Mouse (Mus musculus) C2C12 (cell line): ENCODE results near the gene Pfpl. TPM values are rescaled to one million over a fixed set of nuclear protein-coding genes. Genes with fewer than 3 reads are reported as not detected.

Experiments
- H3K27me3 ChIP-seq: one replicate; pipeline ENCODE4 v1.6.1; 2011; ENCODE audit not compliant: control insufficient read depth, insufficient read depth, insufficient read length
- H3K36me3 ChIP-seq: one replicate; pipeline ENCODE4 v1.6.1; 2011; ENCODE audit not compliant: control insufficient read depth, insufficient read depth
- H3K4me3 ChIP-seq: one replicate; pipeline ENCODE4 v1.5.1; 2011; ENCODE audit warnings: mild to moderate bottlenecking, control low read depth; ENCODE audit not compliant: poor library complexity, insufficient read depth, severe bottlenecking
- H3K79me2 ChIP-seq: one replicate; pipeline ENCODE4 v1.6.1; 2011; ENCODE audit not compliant: control insufficient read depth, insufficient read depth
- H3K79me3 ChIP-seq: one replicate; pipeline ENCODE4 v1.6.1; 2011; ENCODE audit warnings: low read depth, control low read depth
- H3ac ChIP-seq: one replicate; pipeline ENCODE3; 2011; ENCODE audit warnings: low read depth; ENCODE audit not compliant: control insufficient read depth, insufficient read length
- CEBPB ChIP-seq: IDR thresholded peaks from one replicate; pipeline ENCODE4 v1.6.1; 2011; ENCODE audit warnings: low read depth, mild to moderate bottlenecking, control low read depth, moderate library complexity
- CTCF ChIP-seq: IDR thresholded peaks from one replicate; pipeline ENCODE4 v1.5.1; 2011; ENCODE audit not compliant: control insufficient read depth, insufficient read depth, insufficient read length
- FOSL1 ChIP-seq: IDR thresholded peaks from one replicate; pipeline ENCODE4 v1.8.0; 2011; ENCODE audit warnings: mild to moderate bottlenecking, low read length; ENCODE audit not compliant: poor library complexity, insufficient read depth, severe bottlenecking
- MAX ChIP-seq: IDR thresholded peaks from one replicate; pipeline ENCODE4 v1.6.1; 2011; ENCODE audit warnings: mild to moderate bottlenecking, control low read depth
- MYOD1 ChIP-seq: IDR thresholded peaks from one replicate; pipeline ENCODE4 v1.6.1; 2011; ENCODE audit warnings: low read depth; ENCODE audit not compliant: control insufficient read depth, insufficient read length
- MYOG ChIP-seq: IDR thresholded peaks from one replicate; pipeline ENCODE4 v1.6.1; 2011; ENCODE audit not compliant: control insufficient read depth, insufficient read length; ENCODE audit errors: extremely low read depth
- USF1 ChIP-seq: IDR thresholded peaks from one replicate; pipeline ENCODE4 v1.6.1; 2011; ENCODE audit warnings: low read depth, mild to moderate bottlenecking, control low read depth, moderate library complexity
- polyA plus RNA-seq: library from polyadenylated mRNA; unstranded; fragments of >200 nt; fragmentation: generic; extraction: Trizol; gene quantifications from one replicate; pipeline ENCODE4 v1.2.1, GENCODE M21; 2012; ENCODE audit warnings: missing spikeins

The Pfpl gene
- polyA plus RNA-seq, 1 experiment, result not detected

DNA sequence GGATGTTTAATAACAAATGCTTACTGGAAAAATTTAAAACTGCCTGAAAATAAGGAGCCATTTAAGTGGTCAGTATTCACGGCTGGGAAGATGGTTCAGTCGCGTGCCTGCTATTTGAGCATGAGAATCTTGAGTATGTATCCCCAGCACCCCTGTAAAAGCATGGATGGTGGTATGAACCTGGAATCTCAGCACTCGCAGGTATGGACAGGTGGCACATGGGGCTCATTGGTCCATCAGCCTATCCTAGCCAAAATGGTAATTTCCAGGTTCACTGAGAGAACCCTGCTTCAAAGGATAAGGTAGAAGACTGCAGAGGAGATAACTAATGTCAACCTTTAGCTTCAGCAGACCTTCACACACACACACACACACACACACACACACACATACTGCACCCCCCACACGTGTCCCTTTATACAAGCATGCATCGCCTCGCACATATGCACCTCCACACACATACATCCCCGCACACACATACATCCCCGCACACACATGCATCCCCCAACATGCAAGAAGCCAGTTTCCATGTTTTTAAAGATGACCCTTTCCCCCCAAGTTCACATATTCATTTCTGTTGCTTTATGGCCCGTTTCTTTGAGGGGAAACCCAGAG lies 37.9 kb downstream of the Pfpl start:
- H3K79me3 ChIP-seq, result no peaks in the 10 kb centered on the region
- no peak for TF ChIP-seq CEBPB
- no peak for TF ChIP-seq MAX
- TF ChIP-seq CTCF, result no peak
- no peak for TF ChIP-seq MYOG
- TF ChIP-seq FOSL1, result no peak
- TF ChIP-seq USF1, result no peak
- TF ChIP-seq MYOD1, result no peak
- H3K36me3 ChIP-seq, result no peaks in the 10 kb centered on the region
- H3K4me3 ChIP-seq, result no peak overlapping the region
- H3K27me3 ChIP-seq, result no peaks in the 10 kb centered on the region
- H3K79me2 ChIP-seq, result no peaks in the 10 kb centered on the region
- no peak overlapping the region for H3ac ChIP-seq

DNA sequence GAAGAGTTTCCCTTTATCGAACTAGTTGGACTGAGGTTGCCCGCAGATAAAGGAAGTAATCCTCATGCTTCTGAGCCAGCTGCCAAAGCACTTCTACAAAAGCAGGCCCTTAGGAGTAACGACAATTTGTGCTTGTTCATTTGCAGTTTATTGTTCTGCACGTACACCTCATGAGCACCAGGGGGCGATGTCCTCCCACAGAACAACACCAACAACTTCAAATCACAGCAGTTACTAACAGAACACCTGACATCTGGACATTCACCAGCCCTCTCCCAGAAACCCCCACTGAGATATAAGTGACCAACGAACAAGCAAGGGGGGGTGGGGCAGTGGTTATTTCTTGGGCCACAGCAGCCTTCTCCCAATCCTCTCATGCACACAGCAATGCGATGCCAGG lies 38.5 kb downstream of the Pfpl start:
- no peaks in the 10 kb centered on the region for H3K36me3 ChIP-seq
- no peaks in the 10 kb centered on the region for H3K27me3 ChIP-seq
- TF ChIP-seq CEBPB (no peak), CTCF (peak; percentile 47), MAX (no peak), MYOG (no peak), MYOD1 (no peak)
- H3K79me2 ChIP-seq, result no peaks in the 10 kb centered on the region
- no peaks in the 10 kb centered on the region for H3K79me3 ChIP-seq
- no peak overlapping the region for H3ac ChIP-seq
- no peak overlapping the region for H3K4me3 ChIP-seq

DNA sequence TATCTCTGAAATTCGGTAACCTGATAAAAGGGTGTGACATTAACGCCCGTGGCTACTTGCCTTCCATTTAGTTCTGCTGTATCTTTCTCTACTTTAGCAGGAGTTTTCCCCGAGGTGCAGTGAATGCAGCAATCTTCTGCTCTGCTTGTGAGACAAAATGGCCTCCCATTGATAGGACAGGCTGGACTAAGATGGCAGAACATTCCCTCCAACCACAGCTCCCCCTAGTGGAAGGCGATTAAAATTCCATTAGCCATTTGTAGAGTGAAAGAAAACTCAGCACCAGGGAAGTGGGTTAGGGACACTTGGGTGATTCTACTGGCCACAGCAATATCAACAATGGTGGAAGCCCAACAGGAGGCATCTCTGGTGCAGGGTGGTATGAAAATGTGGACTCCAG lies 39.7 kb downstream of the Pfpl start:
- no peaks in the 10 kb centered on the region for H3K36me3 ChIP-seq
- H3K79me3 ChIP-seq, result no peaks in the 10 kb centered on the region
- H3K79me2 ChIP-seq, result no peaks in the 10 kb centered on the region
- TF ChIP-seq FOSL1 (no peak), MYOG (no peak), USF1 (no peak), MYOD1 (no peak), CTCF (no peak), MAX (no peak), CEBPB (no peak)
- H3K27me3 ChIP-seq, result no peaks in the 10 kb centered on the region
- H3K4me3 ChIP-seq, result no peak overlapping the region
- no peak overlapping the region for H3ac ChIP-seq

- H3K79me3 ChIP-seq, result no peaks in the 10 kb centered on the region
- H3K79me2 ChIP-seq, result no peaks in the 10 kb centered on the region
- H3ac ChIP-seq, result no peak overlapping the region
- H3K36me3 ChIP-seq, result no peaks in the 10 kb centered on the region
- TF ChIP-seq MAX (no peak), USF1 (no peak), MYOG (no peak), CEBPB (no peak), CTCF (no peak), FOSL1 (no peak), MYOD1 (no peak)
- no peaks in the 10 kb centered on the region for H3K27me3 ChIP-seq
- H3K4me3 ChIP-seq, result no peak overlapping the region
Observed at GRCm38 (mm10) chr19:12471866-12472265, 44.2 kb downstream of the Pfpl start.

DNA sequence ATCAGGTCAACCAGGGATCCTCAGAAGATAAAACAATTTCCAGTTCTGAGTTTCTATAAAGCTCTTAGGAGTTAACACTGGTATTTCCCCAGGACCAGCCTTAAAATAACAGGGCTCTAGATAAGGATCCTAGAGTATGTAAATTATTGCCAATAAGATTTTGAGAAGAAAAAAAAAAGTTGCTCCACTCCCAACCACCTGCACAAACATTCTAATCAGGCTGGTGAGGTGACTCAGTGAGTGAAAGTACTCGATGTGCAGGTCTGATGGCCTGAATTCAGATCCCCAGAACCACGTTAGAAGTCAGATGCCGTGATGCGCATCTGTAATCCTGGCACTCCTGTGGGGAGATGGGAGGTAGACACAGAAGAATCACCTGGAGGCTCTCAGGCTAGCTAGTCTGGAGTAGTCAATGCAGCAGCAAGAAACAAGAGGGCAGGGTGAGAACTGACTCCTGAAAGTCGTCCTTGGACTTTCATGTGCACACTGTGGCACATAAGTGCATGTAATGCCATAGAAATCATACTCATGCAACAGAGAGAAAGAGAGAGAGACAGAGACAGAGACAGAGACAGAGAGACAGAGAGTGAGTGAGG lies 44.8 kb downstream of the Pfpl start:
- Histone ChIP-seq H3K36me3 (no peaks in the 10 kb centered on the region), H3K79me3 (no peaks in the 10 kb centered on the region), H3K79me2 (no peaks in the 10 kb centered on the region), H3K27me3 (no peaks in the 10 kb centered on the region), H3K4me3 (no peak overlapping the region), H3ac (no peak overlapping the region)
- TF ChIP-seq USF1, result no peak
- TF ChIP-seq FOSL1, result no peak
- TF ChIP-seq MAX, result no peak
- TF ChIP-seq MYOD1, result no peak
- no peak for TF ChIP-seq CEBPB
- no peak for TF ChIP-seq CTCF
- TF ChIP-seq MYOG, result no peak
